Mouse (Mus musculus) central nervous system, embryonic 14 days (tissue): ENCODE results near the gene Immt. TPM values are rescaled to one million over a fixed set of nuclear protein-coding genes. Genes with fewer than 3 reads are reported as not detected.

Experiments used
- polyA plus RNA-seq: library from polyadenylated mRNA; depleted of rRNA; stranded (reverse); fragments of >200 nt; gene quantifications from 2 replicates; pipeline ENCODE4 v1.2.3, GENCODE M21; 2012; rRNA removed

The Immt gene
- polyA plus RNA-seq: 85.9 and 86.5 TPM in 2 replicates

DNA sequence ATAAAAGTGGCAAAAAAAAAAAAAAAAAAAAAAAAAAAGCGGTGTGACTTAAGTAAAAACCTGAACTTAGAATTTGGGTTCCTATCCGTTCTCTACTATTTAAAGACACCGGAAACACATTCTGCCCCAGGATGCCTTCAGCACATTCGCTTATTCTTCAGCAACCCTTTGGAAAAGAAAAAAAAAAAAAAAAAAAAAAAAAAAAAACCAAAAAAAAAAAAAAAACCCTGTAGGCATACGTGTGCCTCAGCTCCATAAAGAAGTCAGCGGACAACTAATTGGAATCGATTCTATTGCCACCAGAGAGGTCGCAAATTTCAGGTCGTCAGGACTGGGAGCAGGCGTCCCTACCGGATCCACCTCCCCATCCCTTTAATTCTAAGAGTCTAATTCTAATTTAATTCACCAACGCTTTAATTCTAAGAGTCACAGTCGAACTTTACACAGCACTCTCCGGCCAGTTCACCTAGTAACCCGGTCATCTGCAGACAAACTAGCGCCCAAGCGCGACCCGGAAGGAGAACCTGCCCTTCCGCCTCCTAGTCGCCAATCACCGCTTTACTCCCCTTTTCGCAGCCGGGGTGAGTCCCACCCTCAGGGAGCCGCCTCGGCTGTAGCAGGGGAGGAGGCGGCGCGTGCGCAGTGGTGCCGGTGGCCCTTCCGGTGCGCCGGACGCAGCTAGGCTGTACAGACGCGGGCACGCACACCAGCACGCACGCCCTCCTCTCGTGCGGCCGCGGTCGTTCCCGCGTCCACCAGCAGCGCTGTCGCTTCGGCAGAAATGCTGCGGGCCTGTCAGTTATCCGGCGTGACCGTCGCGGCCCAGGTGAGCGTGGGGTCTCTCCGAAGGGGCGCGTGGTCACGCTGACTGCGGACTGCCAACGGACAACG is at the start of gene Immt:
Gene Immt (plus strand): TSS at position 642 of the 891 bp plus-strand sequence.

DNA sequence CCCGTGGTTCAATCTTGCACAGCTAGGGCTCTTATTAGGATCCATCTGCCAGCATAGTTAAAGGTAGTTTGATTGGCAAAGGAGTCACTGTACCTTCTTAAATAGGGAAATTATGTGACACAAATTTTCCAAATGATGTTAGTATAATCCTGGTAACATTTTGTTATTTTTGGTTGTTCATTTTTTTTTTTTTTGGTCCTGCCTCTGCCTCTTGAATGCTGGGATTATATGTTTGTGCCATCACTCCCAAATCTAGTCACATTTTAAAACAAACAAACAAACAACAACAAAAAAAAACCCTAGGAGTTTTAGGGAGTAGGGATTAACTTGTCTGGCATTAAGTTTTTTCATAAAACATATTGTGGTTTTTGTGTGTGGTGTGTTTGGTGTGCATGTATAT is 4.3 kb upstream of the Immt start, which contains the start of gene Mrpl35:
Gene Mrpl35 (minus strand): TSS at position 101 of the 400 bp plus-strand sequence.

DNA sequence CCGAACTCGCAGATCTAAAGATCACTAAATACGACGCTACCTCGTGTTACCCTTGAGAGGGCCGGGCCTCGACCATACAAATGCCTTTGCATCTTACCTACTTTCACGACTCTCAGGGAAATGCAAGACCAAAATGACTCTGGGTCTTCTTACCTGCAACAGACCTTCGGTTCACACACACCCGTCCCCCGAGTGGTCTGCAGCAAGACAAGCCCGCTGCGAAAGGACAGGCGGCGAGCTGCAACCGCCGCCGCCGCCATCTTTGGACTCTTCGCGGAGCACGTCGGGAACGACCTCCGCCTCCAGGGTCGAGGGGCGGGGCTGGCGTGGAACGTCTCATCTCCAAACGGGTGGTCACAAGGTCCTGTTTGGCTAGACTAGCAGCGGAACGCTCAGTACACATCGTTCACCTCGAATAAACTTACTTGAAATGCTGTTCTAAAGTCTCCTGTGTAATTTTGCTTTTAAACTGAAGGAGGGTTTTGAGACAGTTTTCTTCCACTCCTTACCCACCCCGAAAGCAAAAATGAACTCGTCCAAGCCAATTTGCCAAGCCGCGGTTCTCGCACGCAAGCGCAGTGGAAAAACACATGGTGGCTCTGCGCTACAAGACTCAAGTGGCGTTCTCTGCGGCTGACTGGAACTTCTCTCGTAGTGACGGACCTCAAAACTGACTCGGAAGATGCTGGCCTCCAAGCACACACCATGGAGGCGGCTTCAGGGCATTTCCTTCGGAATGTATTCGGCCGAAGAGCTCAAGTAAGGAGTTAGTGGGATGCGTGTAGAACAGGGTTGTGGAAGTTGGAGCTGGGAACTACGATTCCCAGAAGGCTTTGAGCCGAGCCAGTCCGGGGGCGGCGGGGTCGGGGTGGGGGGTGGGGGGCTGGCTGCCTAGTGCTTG is 77.6 kb downstream of the Immt start, which contains the start of the genes Ptcd3 and Polr1a:
Gene Ptcd3 (minus strand): TSS at position 270 of the 901 bp plus-strand sequence.
Gene Polr1a (plus strand): TSS at position 573 of the 901 bp plus-strand sequence.

Other genes with a start within 250 kb of the Immt start
- gene Kdm3a, start 198.3 kb upstream of the Immt start, polyA plus RNA-seq: 59.3 and 73.8 TPM in 2 replicates
- gene Reep1, start 123.8 kb upstream of the Immt start, polyA plus RNA-seq: 159 and 160 TPM in 2 replicates
- 16.4 and 18.7 TPM in 2 replicates for gene Mrpl35, start 4.4 kb upstream of the Immt start, polyA plus RNA-seq
- gene Ptcd3, start 77.4 kb downstream of the Immt start, polyA plus RNA-seq: 60.5 and 61.1 TPM in 2 replicates
- gene Polr1a, start 77.7 kb downstream of the Immt start, polyA plus RNA-seq: 16.3 and 18.0 TPM in 2 replicates